ENCODE assay signal across 1 mouse cellular context in genomic region chr11:69070093-69070492, GRCm38 (mm10).
TF ChIP-seq lines count a peak whose summit lies in the region.

No protein-coding gene starts in this region.

TF ChIP-seq in CH12.LX, 34 proteins besides CTCF, POLR2A, EP300 and RAD21:
- TF ChIP-seq KAT2A (IDR thresholded peaks at IDR 0.05; ENCODE audit: insufficient replicate concordance, low read length): no peak
- TF ChIP-seq HCFC1 (IDR thresholded peaks at IDR 0.05; ENCODE audit: low read depth, low read length): no peak
- no peak for TF ChIP-seq ZC3H11A (IDR thresholded peaks at IDR 0.05; ENCODE audit: low read depth, low read length)
- no peak for TF ChIP-seq NRF1 (IDR thresholded peaks at IDR 0.05; ENCODE audit: low read depth, low read length)
- TF ChIP-seq ETS1 (conservative IDR thresholded peaks at IDR 0.05; ENCODE audit: low read depth, low read length): no peak
- TF ChIP-seq IRF4 (IDR thresholded peaks at IDR 0.05; ENCODE audit: low read depth, low read length): 0 out of 2 replicates have a peak, but pooled peaks have one; percentile 4
- TF ChIP-seq NELFE (IDR thresholded peaks at IDR 0.05; ENCODE audit: low read depth, low read length): no peak
